Mouse (Mus musculus) c-Kit-positive CD71-negative TER-119-negative erythroid progenitor cells, embryonic 14.5 days (primary cell): Measurements from ENCODE around the gene Ddb1.
A peak's percentile ranks its signal among the peaks of the same experiment; 100 is the strongest.

ENCODE experiments used
- DNase-seq: peaks from one replicate; pipeline ENCODE4 v3.0.0-alpha.2; 2013; ENCODE audit warnings: low read depth

Ddb1 gene

GRCm38 (mm10) chr19:10591659-10592377, 13.3 kb upstream of the Ddb1 start:
- no peak for DNase-seq

DNA sequence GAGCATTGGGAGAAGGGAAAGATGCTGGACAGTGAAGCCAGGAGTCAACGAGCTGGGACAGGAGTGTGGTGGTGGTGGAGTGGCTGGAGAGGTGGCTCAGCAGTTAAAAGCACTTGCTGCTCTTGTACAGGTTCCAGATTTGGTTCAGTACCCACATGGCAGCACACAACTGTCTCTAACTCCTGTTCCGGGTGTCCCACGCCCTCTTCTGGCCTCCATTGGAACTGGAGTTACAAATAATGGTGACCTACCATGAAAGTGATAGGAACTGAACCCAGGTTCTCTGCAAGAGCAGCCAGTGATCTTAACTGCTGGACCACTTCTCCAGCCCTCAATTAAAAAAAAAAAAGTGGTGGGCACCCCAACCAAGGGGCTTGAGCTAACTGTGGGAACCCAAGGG, 6.9 kb upstream of the Ddb1 start:
- no peak for DNase-seq

DNA sequence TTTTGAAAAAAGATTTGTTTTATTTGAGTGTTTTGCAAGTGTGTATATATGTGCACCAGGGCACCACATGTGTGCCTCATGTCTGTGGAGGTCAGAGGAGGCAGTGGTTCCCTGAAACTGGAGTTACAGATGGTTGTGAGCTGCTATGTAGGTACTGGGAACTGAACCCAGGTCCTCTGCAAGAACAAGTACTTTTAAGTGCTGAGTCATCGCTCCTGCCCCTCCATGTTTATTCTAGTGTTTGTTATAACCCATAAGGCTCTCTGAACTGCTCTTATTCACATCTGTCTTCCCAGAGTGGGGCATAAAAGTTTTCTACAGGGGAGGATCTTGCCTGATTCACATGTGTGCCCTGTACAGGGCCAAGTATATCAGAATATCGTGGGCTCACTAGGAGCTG, 5.5 kb upstream of the Ddb1 start:
- no peak for DNase-seq

DNA sequence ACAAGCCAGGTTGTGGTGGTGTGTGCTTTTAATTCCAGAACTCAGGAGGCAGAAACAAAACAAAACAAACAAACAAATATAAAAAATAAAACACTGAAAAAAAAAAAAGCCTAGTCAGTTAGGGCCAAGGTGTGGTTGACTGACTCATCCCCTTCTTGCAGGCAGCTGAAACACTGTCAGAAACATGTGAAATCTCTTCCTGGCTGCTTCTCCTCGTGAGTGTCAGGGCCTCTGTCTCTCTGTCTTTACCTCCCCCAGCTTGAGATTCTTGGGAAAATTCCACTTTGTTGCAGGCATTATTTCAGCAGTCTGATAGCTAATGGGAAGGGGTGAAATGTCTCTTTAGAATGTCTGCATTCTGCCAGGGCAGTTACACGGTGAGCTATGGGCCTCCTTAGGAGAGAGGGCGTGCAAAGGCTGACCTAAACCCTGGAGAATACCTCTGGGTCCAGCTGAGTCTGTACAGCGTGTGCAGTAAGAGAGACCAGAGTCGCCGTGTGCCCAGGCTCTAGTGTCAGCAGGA, 2.8 kb upstream of the Ddb1 start:
- no peak for DNase-seq

GRCm38 (mm10) chr19:10602787-10603186, 2.3 kb upstream of the Ddb1 start:
- DNase-seq = peak; percentile 90

- no peak for DNase-seq
Observed at GRCm38 (mm10) chr19:10603660-10604523, 1.2 kb upstream of the Ddb1 start.

- no peak for DNase-seq
Observed at GRCm38 (mm10) chr19:10604534-10604933, 593 bp upstream of the Ddb1 start.

GRCm38 (mm10) chr19:10605901-10606622, 935 bp downstream of the Ddb1 start:
- no peak for DNase-seq

- no peak for DNase-seq
Observed at GRCm38 (mm10) chr19:10608573-10609240, 3.6 kb downstream of the Ddb1 start.

GRCm38 (mm10) chr19:10634106-10634871, 29.2 kb downstream of the Ddb1 start, which contains the start of gene Vwce:
TSS of gene Vwce (plus strand) at chr19:10634213.
- DNase-seq = no peak

- no peak for DNase-seq
Observed at GRCm38 (mm10) chr19:10634872-10635318, 29.8 kb downstream of the Ddb1 start.

DNA sequence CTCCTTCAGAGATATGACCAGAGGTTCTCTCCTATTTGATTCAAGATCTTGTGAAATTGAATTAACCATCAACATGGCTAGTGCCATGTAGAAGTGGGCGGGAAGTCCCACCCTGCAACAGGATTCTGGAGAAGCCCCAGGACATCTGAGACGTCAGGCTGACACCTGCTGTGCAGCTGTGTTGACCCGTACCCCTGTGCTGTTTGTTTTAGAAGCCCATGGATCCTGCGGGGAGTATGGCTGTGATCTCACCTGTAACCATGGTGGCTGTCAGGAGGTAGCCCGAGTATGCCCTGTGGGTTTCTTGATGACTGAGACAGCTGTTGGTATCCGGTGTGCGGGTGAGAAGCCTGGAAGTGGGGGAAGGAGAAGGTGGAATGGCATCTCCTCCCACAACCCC, 32.7 kb downstream of the Ddb1 start:
- DNase-seq = no peak

GRCm38 (mm10) chr19:10640080-10640479, 35.0 kb downstream of the Ddb1 start:
- DNase-seq = no peak

- DNase-seq = no peak
Observed at GRCm38 (mm10) chr19:10640589-10641378, 35.7 kb downstream of the Ddb1 start.

GRCm38 (mm10) chr19:10645616-10646015, 40.5 kb downstream of the Ddb1 start:
- DNase-seq = no peak

DNA sequence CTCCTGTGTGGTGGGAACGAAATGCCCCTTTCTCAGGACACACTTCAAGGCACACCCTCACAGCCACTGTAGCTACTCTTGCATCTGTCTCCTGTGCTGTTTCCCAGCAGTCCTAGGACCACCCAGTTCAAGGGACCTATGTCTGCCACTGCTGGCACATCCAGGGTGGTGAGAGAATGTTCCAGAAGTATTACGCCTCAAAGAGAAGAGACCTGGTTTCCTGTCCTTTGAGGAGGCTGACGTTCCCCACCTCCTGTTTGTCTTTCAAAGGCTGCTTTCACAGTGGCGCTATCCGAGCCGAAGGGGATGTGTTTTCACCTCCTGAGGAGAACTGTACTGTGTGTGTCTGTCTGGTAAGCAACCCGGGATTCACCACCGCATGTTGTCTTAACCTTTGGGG, 43.0 kb downstream of the Ddb1 start:
- no peak for DNase-seq

- DNase-seq = no peak
Observed at GRCm38 (mm10) chr19:10656058-10656457, 50.9 kb downstream of the Ddb1 start.

DNA sequence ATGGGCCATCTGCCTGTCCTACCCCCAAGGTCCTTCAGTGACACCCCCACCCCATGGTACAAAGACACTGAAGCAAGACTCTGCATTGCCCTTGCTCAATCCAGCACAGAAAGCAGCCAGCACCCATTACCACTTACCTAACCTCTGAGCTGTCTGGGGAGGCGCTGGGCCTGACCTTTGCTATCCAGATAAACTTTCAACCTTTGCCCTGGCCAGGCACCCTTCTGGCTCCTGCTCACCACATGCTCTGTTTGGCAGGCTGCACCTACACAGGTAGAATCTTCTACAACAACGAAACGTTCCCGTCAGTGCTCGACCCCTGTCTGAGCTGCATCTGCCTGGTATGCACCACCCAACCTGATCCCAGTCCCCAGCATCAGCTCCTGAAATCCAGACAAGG, 52.6 kb downstream of the Ddb1 start:
- DNase-seq = no peak

- no peak for DNase-seq
Observed at GRCm38 (mm10) chr19:10658406-10658805, 53.3 kb downstream of the Ddb1 start.

- DNase-seq = peak; percentile 41
Observed at GRCm38 (mm10) chr19:10661373-10661772, 56.2 kb downstream of the Ddb1 start.
